ENCODE assay signal across 16 mouse cellular contexts in genomic region chr7:107819442-107819841, GRCm38 (mm10). TPM values are rescaled to one million over a fixed set of nuclear protein-coding genes. Genes with fewer than 3 reads are reported as not detected.
A peak's percentile ranks its signal among the peaks of the same experiment; 100 is the strongest.
DNase-seq lines count a peak whose midpoint lies in the region; ATAC-seq and TF ChIP-seq lines count a peak whose summit lies in the region.
"Had no signal": no experiment of that assay in that cellular context is flagged by ENCODE, and none has a peak within 500 bp of the region (broad histone marks: within the 10 kb centered on the region; RNA-seq: fewer than 3 reads in every experiment).

No protein-coding gene starts in this region.

- peak; percentile 1 to 32 for DNase-seq in cerebellum, postnatal 10 days
- DNase-seq in cerebellum, adult 2 months, result no peak
- DNase-seq in kidney, adult 2 months, result peak; percentile 9
- DNase-seq in kidney, postnatal 14 days, result no peak
- DNase-seq in midbrain, postnatal 0 days (ENCODE audit: low spot score), result peak; percentile 4
- DNase-seq in left cerebral cortex, postnatal 14 days (ENCODE audit: low spot score in 2 of 2), result no peak
- DNase-seq: cerebellum, adult 18-20 months; kidney, adult 8-10 months had no signal

- H3K4me2 ChIP-seq in midbrain, postnatal 0 days (ENCODE audit: low read depth, low read length, poor library complexity, severe bottlenecking), result no peak overlapping the region
- no peak overlapping the region for H3K4me2 ChIP-seq in midbrain, embryonic 16.5 days (ENCODE audit: low read length)
- H3K4me2 ChIP-seq: heart, embryonic 13.5 days; liver, embryonic 15.5 days; midbrain, embryonic 12.5 days had no signal

- no peaks in the 10 kb centered on the region for H3K9me3 ChIP-seq in midbrain, postnatal 0 days (ENCODE audit: low read length)
- H3K9me3 ChIP-seq in midbrain, embryonic 16.5 days (replicated peaks; ENCODE audit: control insufficient read depth, low read length, poor library complexity, severe bottlenecking), result no peaks in the 10 kb centered on the region
- H3K9me3 ChIP-seq: heart, embryonic 13.5 days; liver, embryonic 15.5 days; midbrain, embryonic 12.5 days had no signal

- no peaks in the 10 kb centered on the region for H3K36me3 ChIP-seq in kidney, adult 2 months (ENCODE audit: control insufficient read depth, insufficient read depth, low read length)
- no peaks in the 10 kb centered on the region for H3K36me3 ChIP-seq in midbrain, postnatal 0 days (ENCODE audit: insufficient read depth, low read length)
- no peaks in the 10 kb centered on the region for H3K36me3 ChIP-seq in midbrain, embryonic 16.5 days (ENCODE audit: control insufficient read depth, insufficient read depth, low read length)
- H3K36me3 ChIP-seq: heart, embryonic 13.5 days; liver, embryonic 15.5 days; midbrain, embryonic 12.5 days had no signal

- intact Hi-C loops in left cerebral cortex, postnatal 14 days (cut with DNase I), result no loop called here

- TF ChIP-seq CTCF in cerebellum, adult 2 months (IDR thresholded peaks at IDR 0.05; ENCODE audit: borderline replicate concordance, insufficient read depth, low read depth, low read length), result no peak
- no peak for TF ChIP-seq CTCF in kidney, adult 2 months (conservative IDR thresholded peaks at IDR 0.05; ENCODE audit: insufficient read depth, insufficient read length, low read depth, low read length)
- TF ChIP-seq CTCF in midbrain, postnatal 0 days (IDR thresholded peaks at IDR 0.05), result peak; percentile 42

- H3K27ac ChIP-seq in cerebellum, adult 2 months (ENCODE audit: insufficient read depth, low read length), result no peak overlapping the region
- no peak overlapping the region for H3K27ac ChIP-seq in kidney, adult 2 months (ENCODE audit: insufficient read depth, low read depth, low read length)
- no peak overlapping the region for H3K27ac ChIP-seq in midbrain, postnatal 0 days (ENCODE audit: low read depth, low read length)
- H3K27ac ChIP-seq in midbrain, embryonic 16.5 days (ENCODE audit: low read length), result no peak overlapping the region
- H3K27ac ChIP-seq: heart, embryonic 13.5 days; liver, embryonic 15.5 days; midbrain, embryonic 12.5 days had no signal

- no peak for TF ChIP-seq POLR2A in cerebellum, adult 2 months (IDR thresholded peaks at IDR 0.05; ENCODE audit: borderline replicate concordance, insufficient read depth, low read length)
- TF ChIP-seq POLR2A in kidney, adult 2 months (IDR thresholded peaks at IDR 0.05; ENCODE audit: low read depth, low read length), result no peak

- no peak overlapping the region for H3K4me3 ChIP-seq in cerebellum, adult 2 months (replicated peaks; ENCODE audit: insufficient read depth, low read depth, low read length)
- H3K4me3 ChIP-seq in kidney, adult 2 months (ENCODE audit: insufficient read depth, low read depth, low read length), result no peak overlapping the region
- no peak overlapping the region for H3K4me3 ChIP-seq in midbrain, postnatal 0 days (ENCODE audit: low read depth, low read length)
- H3K4me3 ChIP-seq in midbrain, embryonic 16.5 days (ENCODE audit: low read depth, low read length), result no peak overlapping the region
- H3K4me3 ChIP-seq: heart, embryonic 13.5 days; liver, embryonic 15.5 days; midbrain, embryonic 12.5 days had no signal

- no peak for ATAC-seq in midbrain, postnatal 0 days (ENCODE audit: low FRiP score)
- ATAC-seq in midbrain, embryonic 16.5 days, result no peak
- no peak for ATAC-seq in inflammation-experienced regulatory T-cells, adult 6 months

- H3K9ac ChIP-seq in midbrain, postnatal 0 days (replicated peaks; ENCODE audit: low read length, poor library complexity, severe bottlenecking), result no peak overlapping the region
- no peak overlapping the region for H3K9ac ChIP-seq in midbrain, embryonic 16.5 days (ENCODE audit: low read depth, low read length)
- H3K9ac ChIP-seq: heart, embryonic 13.5 days; liver, embryonic 15.5 days; midbrain, embryonic 12.5 days had no signal

- no peaks in the 10 kb centered on the region for H3K4me1 ChIP-seq in cerebellum, adult 2 months (ENCODE audit: control insufficient read depth, insufficient read depth, low read length)
- no peaks in the 10 kb centered on the region for H3K4me1 ChIP-seq in kidney, adult 2 months (ENCODE audit: control insufficient read depth, insufficient read depth, low read length)
- H3K4me1 ChIP-seq in midbrain, postnatal 0 days (ENCODE audit: insufficient read depth, low read length), result no peaks in the 10 kb centered on the region
- H3K4me1 ChIP-seq in midbrain, embryonic 16.5 days (ENCODE audit: control insufficient read depth, insufficient read depth, low read length), result no peaks in the 10 kb centered on the region
- H3K4me1 ChIP-seq: heart, embryonic 13.5 days; liver, embryonic 15.5 days; midbrain, embryonic 12.5 days had no signal

- no peaks in the 10 kb centered on the region for H3K27me3 ChIP-seq in cerebellum, adult 2 months (ENCODE audit: control insufficient read depth, insufficient read depth, low read length)
- no peaks in the 10 kb centered on the region for H3K27me3 ChIP-seq in kidney, adult 2 months (replicated peaks; ENCODE audit: control insufficient read depth, insufficient read depth, low read length)
- H3K27me3 ChIP-seq in midbrain, postnatal 0 days (ENCODE audit: insufficient read depth, low read length), result no peaks in the 10 kb centered on the region
- H3K27me3 ChIP-seq in midbrain, embryonic 16.5 days (ENCODE audit: control insufficient read depth, insufficient read depth, low read depth, low read length), result no peaks in the 10 kb centered on the region
- H3K27me3 ChIP-seq: heart, embryonic 13.5 days; liver, embryonic 15.5 days; midbrain, embryonic 12.5 days had no signal

RNA-seq across cellular contexts. Expression of gene Olfr469, which starts 5.9 kb away (rescaled TPM):
- not detected in 2 replicates for polyA plus RNA-seq in cerebellum, adult 2 months (2012; rRNA removed)
- not detected in 2 replicates for polyA plus RNA-seq in kidney, adult 2 months (2012; rRNA removed)
- total RNA-seq in midbrain, postnatal 0 days (2014; rRNA removed), result not detected in 2 replicates
- polyA plus RNA-seq in midbrain, postnatal 0 days (2015; fragmentation: Nextera tagmentation; extraction: Ambion mirVana), result not detected in 2 replicates
- polyA plus RNA-seq in midbrain, embryonic 16.5 days (2015; fragmentation: Nextera tagmentation; extraction: Ambion mirVana), result not detected in 2 replicates
- polyA plus RNA-seq in inflammation-experienced regulatory T-cells, adult 6 months (2017; shearing (Covaris generic)), result not detected
- total RNA-seq in left cerebral cortex, postnatal 14 days (2021), result not detected
- total RNA-seq: adrenal gland, postnatal 4 days; layer of hippocampus, postnatal 25 days had no signal
- polyA plus RNA-seq: heart, embryonic 13.5 days; liver, embryonic 15.5 days; midbrain, embryonic 12.5 days; small intestine, adult 2 months had no signal

RNA-seq across cellular contexts. Expression of gene Olfr467, which starts 7.4 kb away (rescaled TPM):
- not detected in 2 replicates for polyA plus RNA-seq in cerebellum, adult 2 months (2012; rRNA removed)
- polyA plus RNA-seq in kidney, adult 2 months (2012; rRNA removed), result not detected in 2 replicates
- total RNA-seq in midbrain, postnatal 0 days (2014; rRNA removed), result not detected in 2 replicates
- not detected in 2 replicates for polyA plus RNA-seq in midbrain, postnatal 0 days (2015; fragmentation: Nextera tagmentation; extraction: Ambion mirVana)
- polyA plus RNA-seq in midbrain, embryonic 16.5 days (2015; fragmentation: Nextera tagmentation; extraction: Ambion mirVana), result not detected in 2 replicates
- polyA plus RNA-seq in inflammation-experienced regulatory T-cells, adult 6 months (2017; shearing (Covaris generic)), result not detected
- total RNA-seq in left cerebral cortex, postnatal 14 days (2021), result not detected
- total RNA-seq: adrenal gland, postnatal 4 days; layer of hippocampus, postnatal 25 days had no signal
- polyA plus RNA-seq: heart, embryonic 13.5 days; liver, embryonic 15.5 days; midbrain, embryonic 12.5 days; small intestine, adult 2 months had no signal

RNA-seq across cellular contexts. Expression of gene Ovch2, which starts 18.4 kb away (rescaled TPM):
- not detected in 2 replicates for polyA plus RNA-seq in cerebellum, adult 2 months (2012; rRNA removed)
- not detected in 2 replicates for polyA plus RNA-seq in kidney, adult 2 months (2012; rRNA removed)
- not detected in 2 replicates for total RNA-seq in midbrain, postnatal 0 days (2014; rRNA removed)
- polyA plus RNA-seq in midbrain, postnatal 0 days (2015; fragmentation: Nextera tagmentation; extraction: Ambion mirVana), result not detected in 2 replicates
- not detected in 2 replicates for polyA plus RNA-seq in midbrain, embryonic 16.5 days (2015; fragmentation: Nextera tagmentation; extraction: Ambion mirVana)
- polyA plus RNA-seq in inflammation-experienced regulatory T-cells, adult 6 months (2017; shearing (Covaris generic)), result not detected
- not detected for total RNA-seq in left cerebral cortex, postnatal 14 days (2021)
- total RNA-seq: adrenal gland, postnatal 4 days; layer of hippocampus, postnatal 25 days had no signal
- polyA plus RNA-seq: heart, embryonic 13.5 days; liver, embryonic 15.5 days; midbrain, embryonic 12.5 days; small intestine, adult 2 months had no signal

RNA-seq across cellular contexts. Expression of gene Olfr470, which starts 27.8 kb away (rescaled TPM):
- not detected in 2 replicates for polyA plus RNA-seq in cerebellum, adult 2 months (2012; rRNA removed)
- not detected in 2 replicates for polyA plus RNA-seq in kidney, adult 2 months (2012; rRNA removed)
- not detected in 2 replicates for total RNA-seq in midbrain, postnatal 0 days (2014; rRNA removed)
- not detected in 2 replicates for polyA plus RNA-seq in midbrain, postnatal 0 days (2015; fragmentation: Nextera tagmentation; extraction: Ambion mirVana)
- polyA plus RNA-seq in midbrain, embryonic 16.5 days (2015; fragmentation: Nextera tagmentation; extraction: Ambion mirVana), result not detected in 2 replicates
- under 1 TPM in 1 of 3 experiments, not detected in 2; 0.66 TPM for polyA plus RNA-seq in inflammation-experienced regulatory T-cells, adult 6 months (2017; shearing (Covaris generic))
- total RNA-seq in left cerebral cortex, postnatal 14 days (2021), result not detected
- total RNA-seq: adrenal gland, postnatal 4 days; layer of hippocampus, postnatal 25 days had no signal
- polyA plus RNA-seq: heart, embryonic 13.5 days; liver, embryonic 15.5 days; midbrain, embryonic 12.5 days; small intestine, adult 2 months had no signal

Comparison
In these comparisons a context has a peak if more than half of its experiments do, and no peak if none do; other contexts are left out.
1. DNase-seq: peak in cerebellum, postnatal 10 days (2 of 2), kidney, adult 2 months (single experiment) and midbrain, postnatal 0 days (single experiment); none in cerebellum, adult 2 months (0 of 2), kidney, postnatal 14 days (single experiment) and left cerebral cortex, postnatal 14 days (0 of 2).